Mouse (Mus musculus): ENCODE data around the gene Tcp1.
A peak's percentile ranks its signal among the peaks of the same experiment; 100 is the strongest.

Tcp1 gene

GRCm38 (mm10) chr17:12905810-12906209, 9.7 kb upstream of the Tcp1 start:
- Histone ChIP-seq H3K27me3 (ENCODE audit: insufficient read depth, low read length) (no peaks in the 10 kb centered on the region), H3K4me1 (replicated peaks; ENCODE audit: low read depth, low read length) (peaks cover 44% of the 10 kb centered on the region), H3K9me3 (ENCODE audit: low read length) (no peaks in the 10 kb centered on the region), H3K36me3 (ENCODE audit: insufficient read depth, low read length) (peaks cover 66% of the 10 kb centered on the region), H3K4me3 (replicated peaks; ENCODE audit: low read length) (no peak overlapping the region)
- no peak for TF ChIP-seq CTCF (conservative IDR thresholded peaks at IDR 0.05; ENCODE audit: low read length)
- no peak for TF ChIP-seq NANOG (IDR thresholded peaks at IDR 0.05; ENCODE audit: borderline replicate concordance, low read length)
- no peak for TF ChIP-seq POU5F1 (IDR thresholded peaks at IDR 0.05; ENCODE audit: borderline replicate concordance, low read length)

GRCm38 (mm10) chr17:12906436-12906835, 9.1 kb upstream of the Tcp1 start:
- H3K4me1 ChIP-seq (replicated peaks; ENCODE audit: low read depth, low read length) = peaks cover 44% of the 10 kb centered on the region
- H3K36me3 ChIP-seq (ENCODE audit: insufficient read depth, low read length) = peaks cover 66% of the 10 kb centered on the region
- no peak overlapping the region for H3K4me3 ChIP-seq (replicated peaks; ENCODE audit: low read length)
- no peaks in the 10 kb centered on the region for H3K9me3 ChIP-seq (ENCODE audit: low read length)
- TF ChIP-seq NANOG (IDR thresholded peaks at IDR 0.05; ENCODE audit: borderline replicate concordance, low read length) (no peak), CTCF (conservative IDR thresholded peaks at IDR 0.05; ENCODE audit: low read length) (no peak), POU5F1 (IDR thresholded peaks at IDR 0.05; ENCODE audit: borderline replicate concordance, low read length) (no peak)
- H3K27me3 ChIP-seq (ENCODE audit: insufficient read depth, low read length) = no peaks in the 10 kb centered on the region

- H3K36me3 ChIP-seq (ENCODE audit: insufficient read depth, low read length) = peaks cover 70% of the 10 kb centered on the region
- peak within 1 kb of the TSS; percentile 85 for H3K4me3 ChIP-seq (replicated peaks; ENCODE audit: low read length)
- peaks cover 49% of the 10 kb centered on the region for H3K4me1 ChIP-seq (replicated peaks; ENCODE audit: low read depth, low read length)
- H3K9me3 ChIP-seq (ENCODE audit: low read length) = no peaks in the 10 kb centered on the region
- no peaks in the 10 kb centered on the region for H3K27me3 ChIP-seq (ENCODE audit: insufficient read depth, low read length)
- TF ChIP-seq NANOG (IDR thresholded peaks at IDR 0.05; ENCODE audit: borderline replicate concordance, low read length) (no peak), CTCF (conservative IDR thresholded peaks at IDR 0.05; ENCODE audit: low read length) (no peak), POU5F1 (IDR thresholded peaks at IDR 0.05; ENCODE audit: borderline replicate concordance, low read length) (no peak)
Measured at GRCm38 (mm10) chr17:12909361-12910280, 5.9 kb upstream of the Tcp1 start, which contains the start of gene Pnldc1. Gene Pnldc1 (minus strand): TSS chr17:12910230.

- Histone ChIP-seq H3K4me3 (replicated peaks; ENCODE audit: low read length) (peak overlapping the region; percentile 85), H3K36me3 (ENCODE audit: insufficient read depth, low read length) (peaks cover 69% of the 10 kb centered on the region), H3K4me1 (replicated peaks; ENCODE audit: low read depth, low read length) (peaks cover 51% of the 10 kb centered on the region), H3K9me3 (ENCODE audit: low read length) (no peaks in the 10 kb centered on the region), H3K27me3 (ENCODE audit: insufficient read depth, low read length) (no peaks in the 10 kb centered on the region)
- TF ChIP-seq CTCF (conservative IDR thresholded peaks at IDR 0.05; ENCODE audit: low read length) (no peak), POU5F1 (IDR thresholded peaks at IDR 0.05; ENCODE audit: borderline replicate concordance, low read length) (no peak), NANOG (IDR thresholded peaks at IDR 0.05; ENCODE audit: borderline replicate concordance, low read length) (no peak)
Measured at GRCm38 (mm10) chr17:12910391-12910790, 5.1 kb upstream of the Tcp1 start.

- H3K9me3 ChIP-seq (ENCODE audit: low read length) = no peaks in the 10 kb centered on the region
- H3K27me3 ChIP-seq (ENCODE audit: insufficient read depth, low read length) = no peaks in the 10 kb centered on the region
- H3K4me3 ChIP-seq (replicated peaks; ENCODE audit: low read length) = peak within 1 kb of the TSS; percentile 98
- TF ChIP-seq NANOG (IDR thresholded peaks at IDR 0.05; ENCODE audit: borderline replicate concordance, low read length) = no peak
- no peak for TF ChIP-seq POU5F1 (IDR thresholded peaks at IDR 0.05; ENCODE audit: borderline replicate concordance, low read length)
- no peak for TF ChIP-seq CTCF (conservative IDR thresholded peaks at IDR 0.05; ENCODE audit: low read length)
- peaks cover 53% of the 10 kb centered on the region for H3K4me1 ChIP-seq (replicated peaks; ENCODE audit: low read depth, low read length)
- peaks cover 74% of the 10 kb centered on the region for H3K36me3 ChIP-seq (ENCODE audit: insufficient read depth, low read length)
Measured at GRCm38 (mm10) chr17:12915881-12916583, 531 bp downstream of the Tcp1 start, which contains the start of gene Mrpl18. Gene Mrpl18 (minus strand): TSS chr17:12916345.

- peaks cover 53% of the 10 kb centered on the region for H3K4me1 ChIP-seq (replicated peaks; ENCODE audit: low read depth, low read length)
- no peaks in the 10 kb centered on the region for H3K27me3 ChIP-seq (ENCODE audit: insufficient read depth, low read length)
- H3K36me3 ChIP-seq (ENCODE audit: insufficient read depth, low read length) = peaks cover 74% of the 10 kb centered on the region
- TF ChIP-seq POU5F1 (IDR thresholded peaks at IDR 0.05; ENCODE audit: borderline replicate concordance, low read length) (no peak), CTCF (conservative IDR thresholded peaks at IDR 0.05; ENCODE audit: low read length) (no peak), NANOG (IDR thresholded peaks at IDR 0.05; ENCODE audit: borderline replicate concordance, low read length) (no peak)
- H3K4me3 ChIP-seq (replicated peaks; ENCODE audit: low read length) = peak overlapping the region; percentile 98
- no peaks in the 10 kb centered on the region for H3K9me3 ChIP-seq (ENCODE audit: low read length)
Measured at GRCm38 (mm10) chr17:12916588-12917380, 1.3 kb downstream of the Tcp1 start.

- H3K4me3 ChIP-seq (replicated peaks; ENCODE audit: low read length) = no peak overlapping the region
- peaks cover 83% of the 10 kb centered on the region for H3K36me3 ChIP-seq (ENCODE audit: insufficient read depth, low read length)
- TF ChIP-seq NANOG (IDR thresholded peaks at IDR 0.05; ENCODE audit: borderline replicate concordance, low read length) = no peak
- TF ChIP-seq POU5F1 (IDR thresholded peaks at IDR 0.05; ENCODE audit: borderline replicate concordance, low read length) = no peak
- no peak for TF ChIP-seq CTCF (conservative IDR thresholded peaks at IDR 0.05; ENCODE audit: low read length)
- H3K27me3 ChIP-seq (ENCODE audit: insufficient read depth, low read length) = no peaks in the 10 kb centered on the region
- H3K9me3 ChIP-seq (ENCODE audit: low read length) = no peaks in the 10 kb centered on the region
- H3K4me1 ChIP-seq (replicated peaks; ENCODE audit: low read depth, low read length) = peaks cover 62% of the 10 kb centered on the region
Measured at GRCm38 (mm10) chr17:12921073-12921472, 5.6 kb downstream of the Tcp1 start.

Measured in E14TG2a.4 (cell line).